Mouse (Mus musculus) embryo, embryonic 11 days (tissue): ENCODE data around the gene Tnni3k.
A peak's percentile ranks its signal among the peaks of the same experiment; 100 is the strongest.

Experiments used
- DNase-seq: peaks from one replicate; pipeline ENCODE4 v3.0.0-alpha.2; 2015

Gene Tnni3k

DNA sequence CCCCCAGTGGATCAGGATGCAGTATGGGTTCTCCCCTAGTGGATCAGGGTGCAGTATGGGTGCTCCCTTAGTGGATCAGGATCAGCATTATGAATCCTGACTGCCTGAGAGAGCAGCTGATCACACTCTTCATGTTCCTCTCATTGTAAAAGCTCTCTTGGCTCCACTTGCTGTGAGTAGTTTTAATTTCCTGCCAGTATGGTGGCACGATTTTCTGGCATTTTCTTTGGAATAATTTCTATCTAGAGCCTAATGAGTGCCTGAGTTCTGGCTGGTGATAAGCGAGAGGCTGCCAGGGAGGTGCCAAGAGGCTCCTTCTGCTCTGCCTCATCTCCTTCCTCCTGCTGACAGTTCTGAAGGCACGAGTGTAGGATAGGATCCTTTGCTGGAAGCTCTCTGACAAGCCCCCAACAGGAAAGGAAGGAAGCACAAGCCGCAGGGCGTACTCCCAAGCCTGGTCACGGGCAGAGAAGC, 109.5 kb downstream of the Tnni3k start:
- no peak for DNase-seq

DNA sequence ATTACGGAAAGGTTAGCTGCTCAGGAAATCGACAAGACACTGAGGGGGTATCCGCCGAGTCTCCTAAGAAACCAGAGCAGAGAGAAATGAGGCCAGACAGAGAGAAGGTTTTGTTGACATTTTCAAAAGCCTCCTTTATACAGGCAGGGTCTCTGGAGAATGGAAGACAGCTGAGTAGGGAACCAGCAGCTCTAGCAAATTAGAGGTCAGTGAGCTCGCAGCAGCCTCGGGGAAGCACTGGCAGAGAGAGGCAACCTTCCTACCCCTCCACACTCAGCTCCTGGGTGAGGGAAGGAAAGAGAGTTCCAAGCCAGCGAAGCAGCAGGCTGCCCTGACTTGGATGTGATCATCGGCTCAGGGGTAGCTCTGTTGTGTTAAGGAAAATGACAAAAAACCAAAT, 127.5 kb downstream of the Tnni3k start:
- peak; percentile 7 for DNase-seq

DNA sequence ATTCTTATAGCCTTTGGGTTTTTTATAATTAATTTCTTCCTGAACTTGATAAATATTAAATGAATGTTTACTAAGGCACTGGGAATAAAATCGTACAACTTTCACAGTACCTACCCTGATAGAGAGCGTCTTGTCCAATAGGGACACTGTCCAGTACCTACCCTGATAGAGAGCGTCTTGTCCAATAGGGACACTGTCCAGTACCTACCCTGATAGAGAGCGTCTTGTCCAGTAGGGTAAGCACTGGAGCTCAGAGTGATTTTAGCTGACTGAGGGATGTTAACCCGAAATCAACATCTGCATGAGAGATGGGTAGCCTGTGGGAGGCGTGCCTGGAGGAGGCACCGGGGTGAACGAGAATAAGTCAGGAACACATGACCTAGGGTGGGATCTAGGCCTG, 130.3 kb downstream of the Tnni3k start:
- no peak for DNase-seq

DNA sequence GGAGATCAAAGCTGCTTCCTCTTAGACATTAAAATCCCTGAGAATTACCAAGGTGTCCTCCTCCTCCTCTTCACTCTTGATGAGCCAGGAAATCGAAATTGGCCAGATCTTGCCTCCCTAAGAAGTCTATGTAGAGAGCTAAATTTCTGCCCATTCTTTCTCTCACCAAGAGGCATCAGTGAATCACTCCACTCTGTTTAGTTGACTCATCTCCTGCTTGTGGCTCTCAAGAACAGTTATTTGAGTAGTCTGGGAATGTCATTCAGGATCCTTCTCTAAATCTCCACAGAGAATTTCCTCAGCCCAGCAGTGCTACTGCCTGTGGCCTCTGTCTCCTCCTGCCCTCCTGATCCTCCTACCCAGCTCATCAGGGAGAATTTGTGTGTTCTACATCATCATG, 139.6 kb downstream of the Tnni3k start:
- no peak for DNase-seq

DNA sequence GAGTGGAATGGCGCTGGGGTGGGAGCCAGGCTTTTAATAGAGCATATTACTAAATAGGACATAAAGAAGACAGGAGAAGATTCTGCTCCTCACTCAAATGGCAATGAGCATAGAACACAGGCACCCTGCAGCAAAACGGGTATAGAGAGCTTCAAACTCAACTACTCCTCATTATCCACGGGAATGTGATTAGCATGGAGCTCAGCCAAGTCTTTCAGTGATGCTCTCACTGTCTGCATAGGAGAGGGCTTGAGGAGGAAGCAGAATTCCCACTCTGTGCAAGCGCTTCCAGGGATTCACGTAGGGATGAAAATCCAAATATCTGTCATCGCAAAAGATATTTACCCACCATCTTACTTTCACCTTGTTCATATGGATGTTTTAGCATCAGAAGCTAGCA, 141.6 kb downstream of the Tnni3k start:
- DNase-seq: no peak

DNA sequence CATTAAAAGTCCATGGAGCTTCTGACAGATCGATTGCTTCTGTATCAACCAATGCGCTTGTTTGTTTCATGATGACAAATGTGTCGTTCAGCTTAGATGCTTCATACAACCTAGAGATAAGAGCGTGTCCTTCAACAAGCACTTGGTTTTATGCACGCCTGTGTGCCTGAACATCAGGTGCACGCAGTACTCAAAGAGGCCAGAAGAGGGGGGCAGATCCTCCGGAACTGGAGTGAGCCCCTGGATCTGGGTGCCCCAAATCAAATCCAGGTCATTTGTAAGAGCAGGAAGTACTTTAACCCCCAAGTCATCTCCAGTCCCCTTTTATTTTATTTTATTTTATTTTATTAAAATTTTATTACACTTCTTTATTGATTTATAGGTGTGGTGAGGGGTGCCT, 158.5 kb downstream of the Tnni3k start:
- DNase-seq: peak; percentile 24

DNA sequence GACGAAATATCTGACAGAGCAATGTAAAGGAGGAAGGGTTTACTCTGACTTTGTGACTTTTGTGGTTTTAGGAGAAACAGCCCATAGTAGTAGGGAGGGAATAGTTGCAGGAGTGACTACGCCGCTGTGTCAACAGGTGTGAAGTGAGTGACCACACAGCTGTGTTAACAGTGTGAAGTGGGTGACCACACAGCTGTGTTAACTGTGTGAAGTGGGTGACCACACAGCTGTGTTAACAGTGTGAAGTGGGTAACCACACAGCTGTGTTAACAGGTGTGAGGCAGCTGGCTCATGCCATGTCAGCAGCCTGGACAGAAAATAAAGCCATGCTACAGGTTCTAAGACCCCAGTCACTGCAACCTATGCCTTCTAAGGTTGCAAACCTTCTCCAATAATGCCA, 162.0 kb downstream of the Tnni3k start:
- no peak for DNase-seq

DNA sequence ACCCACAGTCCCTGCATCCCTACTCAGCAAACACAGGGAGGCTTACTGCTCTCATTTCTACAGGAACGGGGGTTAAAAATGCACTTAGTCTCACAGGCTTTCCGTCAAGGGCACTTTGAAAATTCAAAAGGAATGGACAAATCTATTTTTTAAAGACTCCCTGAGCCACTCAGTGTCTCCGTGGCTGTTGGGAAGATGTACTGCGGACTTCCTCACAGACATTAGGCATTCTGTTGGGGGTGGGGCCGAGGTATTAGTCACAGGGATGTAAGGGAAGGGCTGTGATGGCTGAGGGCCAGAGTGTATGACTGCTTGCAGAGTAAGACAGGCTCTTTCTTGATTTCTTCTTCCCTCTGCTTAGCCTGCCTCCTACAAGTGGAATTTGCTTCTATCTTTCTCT, 169.8 kb downstream of the Tnni3k start:
- DNase-seq: peak; percentile 26

DNA sequence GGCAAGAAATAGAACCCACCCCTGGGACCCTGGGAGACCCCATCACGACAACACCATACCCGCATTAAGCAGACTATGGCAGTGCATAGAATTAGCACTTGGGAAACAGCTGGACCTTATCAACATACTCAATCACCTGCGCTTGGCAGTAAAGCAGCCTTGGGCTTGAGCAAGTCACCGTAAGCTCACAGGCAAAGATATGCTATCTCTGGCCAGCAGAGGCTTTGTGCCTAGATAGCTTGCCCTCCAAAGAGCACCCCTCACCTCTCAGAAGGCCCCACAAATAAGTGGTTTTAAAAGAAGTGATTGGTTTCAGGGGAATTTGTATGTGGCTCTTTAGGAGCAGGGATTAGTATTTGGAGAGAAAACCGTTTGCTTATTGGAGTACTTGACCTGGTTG, 170.2 kb downstream of the Tnni3k start:
- DNase-seq: no peak

DNA sequence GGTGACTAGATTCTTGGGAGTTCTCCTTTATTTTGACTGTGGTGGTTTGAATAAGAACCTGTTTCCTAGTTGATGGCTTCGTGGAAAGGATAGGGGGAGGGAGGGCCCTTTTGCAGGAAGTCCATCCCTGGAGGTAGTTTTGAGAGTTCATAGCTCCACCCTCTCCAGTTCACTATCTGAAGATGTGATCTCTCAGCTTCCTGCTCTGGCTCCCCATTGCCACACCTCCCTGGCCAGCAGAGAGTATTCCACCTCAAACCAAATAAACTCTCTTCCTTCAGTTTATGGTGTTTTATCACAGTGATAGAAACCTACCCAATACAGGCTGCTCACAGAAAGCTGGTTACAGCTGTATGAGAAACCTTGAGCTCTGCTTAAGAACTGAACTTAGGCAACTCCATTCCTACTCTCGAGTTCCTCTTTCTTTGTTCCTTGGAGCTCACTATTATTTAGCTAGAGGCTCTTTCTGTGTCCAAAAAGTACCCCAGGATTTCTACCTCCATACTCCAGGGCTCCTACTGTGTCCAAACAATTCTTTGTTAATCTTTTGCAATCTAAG, 173.7 kb downstream of the Tnni3k start:
- DNase-seq: no peak

DNA sequence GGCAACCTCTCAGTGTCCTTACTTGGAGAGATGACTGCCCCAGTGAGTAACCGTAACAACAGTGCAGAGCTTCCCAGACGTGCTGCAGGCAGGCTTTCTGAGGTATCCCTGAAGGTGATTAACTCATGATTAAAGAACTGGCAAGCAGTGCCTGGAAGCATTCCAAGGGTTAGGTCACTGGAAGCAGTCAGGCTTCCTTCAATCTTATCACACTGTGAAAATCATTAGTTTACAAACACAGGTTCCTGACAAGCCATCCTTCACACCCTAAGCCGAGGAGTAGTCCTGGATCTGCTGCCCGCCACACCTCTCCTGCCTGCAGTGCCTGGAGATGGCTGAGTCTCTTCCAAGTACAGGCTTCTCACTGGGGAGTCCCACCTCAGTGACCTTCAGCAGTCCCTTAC, 174.7 kb downstream of the Tnni3k start:
- peak; percentile 3 for DNase-seq

DNA sequence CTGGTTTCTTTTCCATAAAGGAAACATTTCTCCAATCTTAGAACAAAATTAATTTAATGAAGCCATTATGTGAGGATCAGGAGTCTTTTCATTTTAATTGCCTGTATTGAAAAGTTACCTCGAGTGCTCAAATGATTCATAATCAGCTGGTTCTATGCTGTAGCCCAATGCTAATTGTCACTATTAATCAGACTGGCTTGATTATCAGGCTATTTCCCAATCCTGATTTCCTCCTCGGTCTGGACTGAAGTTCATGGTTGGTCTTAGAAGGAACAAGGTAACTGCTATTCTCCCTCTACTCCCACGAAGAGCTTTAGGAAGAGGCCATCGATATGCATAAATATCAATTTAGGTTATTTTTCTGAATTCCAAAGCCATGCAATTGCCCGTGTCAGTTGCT, 175.1 kb downstream of the Tnni3k start:
- DNase-seq: no peak

DNA sequence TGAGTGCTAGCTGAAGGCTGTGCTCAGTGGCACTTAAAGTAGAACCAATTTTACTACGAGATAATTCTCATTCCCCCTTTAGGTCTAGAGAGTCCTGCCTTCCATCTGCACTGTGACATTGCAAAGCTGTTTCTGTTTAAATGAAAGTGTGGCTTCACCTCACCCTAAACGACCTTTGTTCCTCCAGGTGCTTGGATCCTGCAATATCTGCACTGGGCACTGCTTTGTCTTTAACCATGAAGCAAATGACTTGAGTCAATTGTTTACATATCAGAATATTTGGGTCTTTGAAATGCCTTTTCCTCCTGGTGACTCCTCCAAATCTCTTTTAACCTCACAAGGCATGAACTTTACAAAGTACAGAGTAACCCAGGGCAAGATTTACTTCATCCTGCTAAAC, 175.7 kb downstream of the Tnni3k start:
- DNase-seq: no peak

DNA sequence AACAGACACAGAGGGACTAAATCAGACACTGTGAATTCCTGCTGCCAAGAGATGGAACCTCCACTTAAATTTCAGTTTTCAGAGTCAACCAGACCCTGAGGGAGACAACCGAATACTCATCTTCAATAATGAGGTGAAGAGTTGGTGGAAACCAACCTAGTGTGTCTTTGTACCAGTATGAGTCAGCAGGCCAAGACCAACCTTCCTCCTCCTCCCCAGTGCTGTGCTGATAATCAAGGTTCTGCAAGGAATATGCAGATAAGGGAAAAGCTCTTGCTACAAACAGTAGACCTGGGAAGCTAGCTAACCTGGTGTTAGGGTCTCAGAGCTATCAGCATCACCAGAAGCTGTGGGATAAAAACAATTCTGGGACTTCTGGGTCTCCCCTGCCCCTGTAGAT, 176.1 kb downstream of the Tnni3k start:
- DNase-seq: no peak

DNA sequence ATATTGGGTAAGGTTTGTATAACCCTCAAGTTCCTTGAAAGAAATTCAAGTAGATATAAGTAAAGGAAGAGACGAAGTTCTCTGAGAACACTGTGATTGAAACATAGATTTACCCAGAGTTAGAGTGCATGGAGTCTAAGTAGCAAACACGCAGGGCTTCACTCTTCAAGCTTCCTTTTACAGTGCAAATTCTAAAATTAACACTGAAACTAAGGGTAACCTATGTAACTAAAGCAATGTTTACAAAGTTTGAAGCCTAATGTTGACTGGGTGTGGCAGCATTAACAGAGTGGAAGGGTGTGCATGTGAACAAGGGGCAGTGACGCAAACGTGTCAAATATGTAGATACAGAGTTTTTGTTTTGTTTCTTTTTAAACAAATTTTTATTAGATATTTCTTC, 186.4 kb downstream of the Tnni3k start:
- DNase-seq: no peak

DNA sequence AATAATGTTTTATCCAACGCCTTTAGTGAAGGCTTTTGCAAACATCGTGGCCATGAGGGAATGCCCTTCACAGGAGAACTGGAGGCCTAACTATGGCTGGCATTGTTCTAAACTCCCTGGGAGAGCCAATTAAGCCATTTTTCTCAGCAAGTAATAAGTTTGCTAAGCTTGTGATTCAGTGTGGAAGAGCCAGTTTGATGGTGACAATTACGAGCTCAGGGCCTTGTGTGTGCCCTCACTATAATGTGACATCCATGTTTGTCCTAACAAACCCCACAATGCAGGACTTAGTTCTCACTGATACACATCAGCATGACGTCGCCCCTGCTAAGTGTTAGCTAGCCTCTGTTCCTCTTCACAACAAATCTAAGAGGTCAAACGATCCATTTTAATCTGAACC, 193.3 kb downstream of the Tnni3k start:
- no peak for DNase-seq

DNA sequence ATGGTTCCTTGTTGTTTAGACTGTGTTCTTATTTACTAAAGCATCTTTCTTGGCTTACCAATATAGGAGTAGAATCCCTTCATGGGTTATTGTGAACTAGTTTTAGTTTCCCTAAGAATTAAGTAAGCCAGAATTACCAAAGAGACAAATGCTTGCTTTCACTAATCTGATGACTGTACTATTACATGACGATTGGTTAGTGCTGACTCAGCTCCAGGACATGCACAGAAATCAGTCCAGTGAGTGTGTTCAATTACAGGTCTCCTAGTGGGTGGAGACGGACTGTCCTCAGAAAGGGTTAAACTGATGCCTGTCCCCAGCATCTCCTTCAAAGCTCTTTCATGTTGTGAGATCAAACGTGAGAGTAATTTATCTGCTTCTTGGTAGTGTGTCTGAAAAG, 195.5 kb downstream of the Tnni3k start:
- DNase-seq: no peak

DNA sequence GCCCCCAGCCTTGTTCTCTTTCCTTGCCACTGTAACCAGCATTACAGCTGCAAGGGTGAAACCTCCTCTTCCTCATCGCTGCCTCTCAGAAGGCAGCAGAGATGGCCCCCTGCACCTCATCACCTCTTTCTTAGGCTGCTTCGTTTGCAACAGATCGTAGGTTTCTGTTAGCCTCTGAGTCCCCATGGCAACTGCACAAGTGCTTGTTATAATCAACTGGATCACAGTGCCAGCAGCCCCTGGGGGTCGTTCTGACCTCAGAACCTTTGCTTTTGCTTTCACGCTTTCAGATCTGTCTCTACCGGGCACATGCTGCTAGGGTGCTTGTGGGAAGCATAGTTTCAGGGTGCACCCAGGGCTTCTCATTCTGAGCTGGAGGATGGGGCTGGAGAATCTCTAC, 201.9 kb downstream of the Tnni3k start:
- DNase-seq: no peak

DNA sequence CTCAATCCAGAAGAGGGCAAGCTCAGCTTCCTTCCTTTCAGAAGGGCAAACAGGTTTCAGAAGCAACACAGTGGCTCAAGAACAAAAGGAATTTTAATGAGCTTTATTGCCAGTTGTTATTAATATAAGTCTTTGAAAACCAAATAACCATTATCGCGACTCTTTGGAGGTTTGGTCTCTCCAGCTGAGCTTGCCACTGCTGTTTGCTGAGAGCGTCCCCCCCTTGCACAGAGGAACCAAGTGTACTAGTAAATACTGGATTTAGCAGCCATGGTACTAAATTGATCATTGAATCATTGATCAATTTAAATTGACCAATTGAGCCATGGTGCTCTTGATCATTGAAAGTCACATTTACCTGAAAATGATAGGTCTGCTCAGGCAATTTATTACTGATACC, 202.9 kb downstream of the Tnni3k start:
- DNase-seq: no peak

DNA sequence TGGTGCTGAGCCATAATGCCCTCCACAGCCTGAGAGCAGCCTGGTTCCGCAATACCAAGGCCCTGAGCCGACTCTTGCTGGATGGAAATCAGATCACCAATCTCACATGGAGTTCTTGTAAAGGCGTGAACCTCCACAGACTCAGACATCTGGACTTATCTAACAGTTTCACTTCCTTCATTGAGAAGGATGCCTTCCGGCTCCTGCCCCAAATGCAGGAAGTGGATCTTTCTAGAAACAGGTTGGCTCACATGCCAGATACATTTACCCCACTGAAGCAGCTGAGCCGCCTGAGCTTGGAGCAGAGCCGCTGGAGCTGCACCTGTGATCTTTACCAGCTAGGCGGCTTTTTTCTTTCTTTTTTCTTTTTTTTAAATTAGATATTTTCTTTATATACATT, 213.0 kb downstream of the Tnni3k start:
- no peak for DNase-seq

DNA sequence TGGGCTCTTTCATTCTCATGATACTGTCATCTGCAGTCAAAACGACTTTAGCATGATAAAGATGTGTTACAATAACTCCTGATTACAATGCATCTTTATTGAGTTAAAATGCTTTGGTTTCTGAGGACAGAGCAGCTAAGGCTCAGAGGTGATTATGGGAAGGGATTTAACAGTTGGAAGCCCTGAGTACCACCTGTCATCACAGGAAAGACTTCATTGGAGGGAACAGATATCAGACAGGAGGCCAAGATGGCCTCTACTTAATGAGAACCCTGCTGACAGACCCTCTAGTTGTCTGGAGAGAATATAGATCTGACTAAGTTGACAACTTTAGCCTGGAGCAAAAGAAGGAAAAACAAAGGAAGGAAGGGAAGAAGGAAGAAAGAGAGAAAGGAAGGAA, 214.1 kb downstream of the Tnni3k start:
- DNase-seq: no peak

DNA sequence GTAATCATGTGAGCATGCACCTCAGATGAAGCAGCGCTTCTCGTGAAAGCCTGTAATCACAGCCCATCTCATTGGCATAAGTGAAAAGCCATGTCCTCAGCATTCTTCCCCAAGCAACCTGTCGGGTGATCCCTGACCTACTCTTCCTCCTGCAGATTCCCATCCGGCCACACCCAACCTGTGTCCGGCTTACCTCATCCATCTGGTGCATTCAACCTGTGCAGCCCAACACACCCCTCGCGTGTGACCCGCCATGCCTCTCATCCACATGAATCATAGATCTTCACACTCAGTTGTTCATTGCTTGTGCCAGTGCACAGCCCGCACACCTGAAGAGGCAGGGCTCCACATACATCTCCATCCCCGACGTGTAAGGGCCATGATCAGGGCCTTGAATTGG, 217.3 kb downstream of the Tnni3k start:
- DNase-seq: no peak

DNA sequence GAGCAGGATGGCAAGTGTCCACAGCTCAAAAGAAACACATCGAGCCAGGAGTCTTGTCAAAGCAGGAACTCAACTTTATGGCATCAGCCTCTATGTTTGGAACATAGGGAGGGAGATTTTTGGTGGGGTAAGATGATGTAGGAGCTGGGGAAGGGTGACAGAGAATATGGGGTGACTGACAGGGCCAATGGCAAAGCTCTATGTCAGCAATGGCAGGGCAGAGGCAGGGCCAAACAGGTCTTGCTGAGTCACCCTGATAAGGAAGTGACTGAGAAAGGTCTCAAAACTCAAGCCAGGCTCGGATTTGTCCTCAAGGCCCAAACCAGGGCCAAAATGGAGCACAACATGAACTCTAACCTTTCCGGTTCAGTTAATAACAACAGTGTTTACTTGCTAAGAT, 219.1 kb downstream of the Tnni3k start:
- DNase-seq: no peak

DNA sequence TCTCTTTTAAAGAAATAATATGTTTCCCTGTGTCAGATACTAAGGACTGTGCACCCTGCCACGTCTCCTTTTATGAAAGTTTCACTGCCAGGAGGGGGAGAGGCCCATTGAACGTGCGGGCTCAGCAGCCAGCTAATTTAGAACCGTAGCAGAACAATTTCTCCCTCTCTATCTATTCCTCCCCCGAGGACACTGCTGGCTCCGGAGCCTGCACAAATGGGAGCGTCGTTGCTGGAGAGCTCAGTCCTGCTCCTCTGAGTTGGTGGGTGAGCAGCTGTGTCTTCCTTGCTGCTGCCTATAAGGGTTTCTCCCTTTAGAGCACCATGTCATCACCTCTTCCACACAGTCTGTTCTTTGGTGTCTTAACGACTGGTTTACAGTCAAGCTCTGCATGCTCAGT, 220.8 kb downstream of the Tnni3k start:
- no peak for DNase-seq

DNA sequence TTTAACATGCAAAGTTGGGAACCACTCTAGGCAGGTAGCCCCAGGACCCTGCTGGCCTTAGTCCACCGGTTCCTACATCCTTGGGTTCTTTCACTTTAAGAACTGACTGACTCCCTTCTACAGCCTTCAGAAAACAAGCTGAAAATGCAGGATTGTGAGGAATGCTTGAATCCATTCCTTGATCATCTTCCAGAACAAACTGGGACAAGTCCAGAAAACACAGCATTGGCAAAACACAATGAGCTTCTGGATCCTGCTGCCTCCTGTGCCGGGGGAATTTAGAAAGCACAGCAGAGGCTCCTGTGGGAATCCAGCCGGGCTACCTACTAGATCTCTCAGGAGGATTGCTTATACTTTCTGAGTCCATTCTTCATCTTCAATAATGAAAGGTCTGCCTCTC, 229.5 kb downstream of the Tnni3k start:
- no peak for DNase-seq

DNA sequence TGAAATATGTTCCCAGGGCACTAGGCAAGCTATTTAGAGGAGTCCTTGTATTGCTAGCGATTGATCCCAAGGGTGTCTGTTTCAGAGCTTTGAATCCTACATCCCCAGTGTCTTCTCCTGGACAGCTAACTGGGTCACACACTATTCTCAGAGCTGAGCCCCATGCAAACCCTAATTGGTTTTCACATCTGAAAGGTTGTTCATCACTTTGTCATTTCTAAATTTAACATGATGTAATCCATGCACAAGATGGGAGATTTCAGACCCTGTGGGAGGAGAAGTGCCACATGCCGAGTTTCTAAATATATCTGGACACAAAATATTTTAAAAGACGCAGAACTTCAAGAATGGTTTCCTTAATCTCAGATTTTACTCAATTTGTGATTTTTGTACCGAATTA, 230.5 kb downstream of the Tnni3k start:
- no peak for DNase-seq
